8 mouse cellular contexts compared by ENCODE assay signal in genomic region chr7:80666198-80666915, GRCm38 (mm10). TPM values are rescaled to one million over a fixed set of nuclear protein-coding genes. Genes with fewer than 3 reads are reported as not detected.
DNase-seq lines count a peak whose midpoint lies in the region; ATAC-seq and TF ChIP-seq lines count a peak whose summit lies in the region.

No protein-coding gene starts in this region.

- H3K27me3 ChIP-seq in thymus, adult 2 months (ENCODE audit: control insufficient read depth, insufficient read depth, low read length): no peaks in the 10 kb centered on the region
- no peaks in the 10 kb centered on the region for H3K27me3 ChIP-seq in heart, postnatal 0 days (ENCODE audit: control insufficient read depth, insufficient read depth, low read length)
- no peaks in the 10 kb centered on the region for H3K27me3 ChIP-seq in liver, embryonic 12.5 days (replicated peaks)
- no peaks in the 10 kb centered on the region for H3K27me3 ChIP-seq in stomach, postnatal 0 days (ENCODE audit: control insufficient read depth, insufficient read depth, low read length)

- WGBS in thymus, adult 2 months: 52% methylated on average over 10 of the region's 10 CpGs
- WGBS in heart, postnatal 0 days: 31% methylated on average over 10 of the region's 10 CpGs
- WGBS in liver, embryonic 12.5 days (ENCODE audit: insufficient replicate concordance): 41% methylated on average over 10 of the region's 10 CpGs
- whole genome bisulfite sequencing in stomach, postnatal 0 days: 38% methylated on average over 10 of the region's 10 CpGs

- TF ChIP-seq CTCF in thymus, adult 2 months (IDR thresholded peaks at IDR 0.05; ENCODE audit: borderline replicate concordance, control insufficient read depth, extremely low read depth, insufficient read depth, low read length, poor library complexity): no peak
- no peak for TF ChIP-seq CTCF in heart, postnatal 0 days (IDR thresholded peaks at IDR 0.05; ENCODE audit: low read depth)
- TF ChIP-seq CTCF in stomach, postnatal 0 days (IDR thresholded peaks at IDR 0.05; ENCODE audit: low read depth): no peak

- ATAC-seq in heart, postnatal 0 days (ENCODE audit: insufficient read depth, low read depth): peak; percentile 91
- no peak for ATAC-seq in liver, embryonic 12.5 days
- ATAC-seq in stomach, postnatal 0 days (ENCODE audit: low FRiP score, low TSS enrichment): no peak

- peak overlapping the region; percentile 20 for H3K4me2 ChIP-seq in heart, postnatal 0 days (ENCODE audit: low read depth, low read length)
- H3K4me2 ChIP-seq in liver, embryonic 12.5 days: peak overlapping the region; percentile 59
- no peak overlapping the region for H3K4me2 ChIP-seq in stomach, postnatal 0 days (replicated peaks; ENCODE audit: low read depth)

- peak overlapping the region; percentile 76 for H3K27ac ChIP-seq in thymus, adult 2 months (ENCODE audit: control insufficient read depth, insufficient read depth, low read length)
- peak overlapping the region; percentile 87 for H3K27ac ChIP-seq in heart, postnatal 0 days (ENCODE audit: low read depth)
- peak overlapping the region; percentile 80 for H3K27ac ChIP-seq in liver, embryonic 12.5 days
- peak overlapping the region; percentile 63; the same call in 1 of the 2 replicates for H3K27ac ChIP-seq in stomach, postnatal 0 days (replicated peaks)

- no peaks in the 10 kb centered on the region for H3K36me3 ChIP-seq in thymus, adult 2 months (ENCODE audit: control insufficient read depth, insufficient read depth, low read length)
- H3K36me3 ChIP-seq in heart, postnatal 0 days (replicated peaks; ENCODE audit: control insufficient read depth, insufficient read depth, low read length): no peaks in the 10 kb centered on the region
- 0 out of 2 replicates have a peak, but pooled peaks cover 2% of the 10 kb centered on the region for H3K36me3 ChIP-seq in liver, embryonic 12.5 days
- H3K36me3 ChIP-seq in stomach, postnatal 0 days (ENCODE audit: control insufficient read depth, insufficient read depth, low read length): no peaks in the 10 kb centered on the region

- no peak for TF ChIP-seq POLR2A in thymus, adult 2 months (IDR thresholded peaks at IDR 0.05; ENCODE audit: control insufficient read depth, extremely low read depth, insufficient read depth, low read length, poor library complexity)

- H3K9me3 ChIP-seq in heart, postnatal 0 days (replicated peaks; ENCODE audit: control insufficient read depth, low read length): no peaks in the 10 kb centered on the region
- H3K9me3 ChIP-seq in liver, embryonic 12.5 days (replicated peaks): no peaks in the 10 kb centered on the region
- H3K9me3 ChIP-seq in stomach, postnatal 0 days (ENCODE audit: control insufficient read depth, low read length): no peaks in the 10 kb centered on the region

- peaks cover 29% of the 10 kb centered on the region for H3K4me1 ChIP-seq in thymus, adult 2 months (replicated peaks; ENCODE audit: control insufficient read depth, insufficient read depth, low read length)
- H3K4me1 ChIP-seq in heart, postnatal 0 days (ENCODE audit: control insufficient read depth, insufficient read depth): peaks cover 20% of the 10 kb centered on the region
- peaks cover 66% of the 10 kb centered on the region for H3K4me1 ChIP-seq in liver, embryonic 12.5 days
- peaks cover 3% of the 10 kb centered on the region; the same call in 1 of the 2 replicates for H3K4me1 ChIP-seq in stomach, postnatal 0 days (replicated peaks; ENCODE audit: control insufficient read depth, insufficient read depth)

- no peak for DNase-seq in thymus, adult 2 months
- no peak for DNase-seq in thymus, postnatal 14 days
- peak; percentile 84 for DNase-seq in heart, postnatal 0 days (ENCODE audit: low spot score)
- no peak for DNase-seq in stomach, postnatal 0 days (ENCODE audit: low spot score)
- DNase-seq in layer of hippocampus, adult 11-12 months (ENCODE audit: low spot score): no peak
- DNase-seq in cerebellum, adult 8-10 months: no peak
- no peak for DNase-seq in right cerebral cortex, postnatal 25 days

- no peak overlapping the region for H3K4me3 ChIP-seq in thymus, adult 2 months (ENCODE audit: control insufficient read depth, insufficient read depth, low read length)
- H3K4me3 ChIP-seq in heart, postnatal 0 days (ENCODE audit: low read depth, low read length): no peak overlapping the region
- peak overlapping the region; percentile 22; the same call in 1 of the 2 replicates for H3K4me3 ChIP-seq in liver, embryonic 12.5 days
- no peak overlapping the region for H3K4me3 ChIP-seq in stomach, postnatal 0 days (ENCODE audit: low read depth, low read length)

- no peak for TF ChIP-seq EP300 in heart, postnatal 0 days (IDR thresholded peaks at IDR 0.05; ENCODE audit: low read depth)
- TF ChIP-seq EP300 in stomach, postnatal 0 days (optimal IDR thresholded peaks at IDR 0.05): no peak

- no peak overlapping the region; the same call in 1 of the 2 replicates for H3K9ac ChIP-seq in heart, postnatal 0 days (replicated peaks; ENCODE audit: low read depth, low read length)
- H3K9ac ChIP-seq in liver, embryonic 12.5 days: peak overlapping the region; percentile 37; the same call in 1 of the 2 replicates
- no peak overlapping the region for H3K9ac ChIP-seq in stomach, postnatal 0 days (ENCODE audit: low read length)

RNA-seq across cellular contexts. Expression of gene Crtc3, which starts 22.3 kb away (rescaled TPM):
- polyA plus RNA-seq in thymus, adult 2 months (2012; rRNA removed): 40.3 and 43.6 TPM in 2 replicates
- total RNA-seq in heart, postnatal 0 days (2014; rRNA removed; ENCODE audit: low replicate concordance): 9.4 and 24.9 TPM in 2 replicates
- polyA plus RNA-seq in heart, postnatal 0 days (2015; fragmentation: Nextera tagmentation; extraction: Ambion mirVana): 10.5 and 11.4 TPM in 2 replicates
- polyA plus RNA-seq in liver, embryonic 12.5 days (2016; fragmentation: Nextera tagmentation; extraction: Ambion mirVana): 7.0 and 7.1 TPM in 2 replicates
- 8.8 and 10.1 TPM in 2 replicates for polyA plus RNA-seq in stomach, postnatal 0 days (2015; fragmentation: Nextera tagmentation; extraction: Ambion mirVana)
